Mouse (Mus musculus): ENCODE results near the gene Slc38a5.

Slc38a5 gene

GRCm38 (mm10) chrX:8314905-8315304, 44.0 kb downstream of the Slc38a5 start:
- peak; percentile 0 for DNase-seq (ENCODE audit: low spot score)

GRCm38 (mm10) chrX:8327124-8327523, 56.2 kb downstream of the Slc38a5 start, which contains the start of gene Ssxb10:
Gene Ssxb10 (plus strand): TSS chrX:8327424.
- DNase-seq (ENCODE audit: low spot score), result no peak

Measured in left cerebral cortex, adult 11 months (tissue).